Mouse (Mus musculus) kidney, adult 2 months (tissue): ENCODE results near the gene Fbxo8.

ENCODE experiments used
- CTCF ChIP-seq: fragments of 200-500 bp; conservative IDR thresholded peaks from 2 replicates; pipeline ENCODE4 v1.5.1; 2011; ENCODE audit warnings: low read depth, mild to moderate bottlenecking, control low read depth, low read length, moderate library complexity, mixed read lengths; ENCODE audit not compliant: insufficient read depth, insufficient read length
- POLR2A ChIP-seq: fragments of 200-500 bp; IDR thresholded peaks from one replicate; pipeline ENCODE4 v1.6.1; 2011; ENCODE audit warnings: low read depth, low read length, control low read depth

DNA sequence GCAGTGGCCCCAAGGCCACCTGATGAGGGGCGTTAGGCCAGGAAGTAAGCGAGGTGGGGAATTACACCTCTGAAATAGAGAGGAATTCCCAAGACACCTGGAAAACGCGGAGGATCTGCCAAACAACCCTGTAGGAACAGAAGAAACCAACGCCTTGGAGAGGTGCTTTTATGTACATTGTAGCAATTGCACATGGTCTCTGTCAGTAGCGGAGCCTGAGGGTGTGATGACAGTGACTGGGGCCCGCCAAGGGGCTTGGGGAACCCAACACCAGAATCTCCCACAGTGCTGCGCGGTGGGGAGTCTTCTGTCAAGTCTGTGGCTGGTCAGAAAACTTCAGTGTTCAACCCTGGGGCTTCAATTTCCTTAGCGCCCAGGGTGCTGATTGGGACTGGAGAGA, 72.5 kb downstream of the Fbxo8 start:
- TF ChIP-seq CTCF (no peak), POLR2A (no peak)
